Mouse (Mus musculus): ENCODE data around the gene Ms4a18. TPM values are rescaled to one million over a fixed set of nuclear protein-coding genes. Genes with fewer than 3 reads are reported as not detected.

Ms4a18 gene
- total RNA-seq, 2 experiments from 2014 or later, result not detected

GRCm38 (mm10) chr19:10949112-10949511 lies 68.7 kb downstream of the Ms4a18 start, which contains the start of gene Ccdc86:
Gene Ccdc86, minus strand, starts transcription at chr19:10949266.
- intact Hi-C loops (cut with DNase I), result no loop called here

DNA sequence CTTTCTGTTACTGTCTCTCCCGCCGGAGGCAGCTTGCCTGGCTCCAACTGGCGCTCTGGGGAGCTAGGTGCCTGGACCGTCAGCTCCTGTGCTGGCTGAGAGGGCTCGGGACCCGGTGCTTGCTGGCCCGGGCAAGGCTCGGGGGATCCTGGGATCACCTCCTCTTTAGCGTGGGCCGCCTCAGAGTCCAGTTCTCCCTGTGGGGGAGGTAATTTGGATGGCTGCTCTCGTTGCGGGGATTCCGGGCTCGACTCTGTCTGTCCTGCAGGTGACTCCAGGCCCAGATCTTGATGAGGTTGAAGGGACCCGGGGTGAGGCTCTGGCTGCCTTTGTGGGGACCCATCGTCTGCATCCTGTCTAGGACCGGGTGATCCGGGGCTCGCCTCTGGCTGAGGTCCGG lies 69.4 kb downstream of the Ms4a18 start:
- intact Hi-C loops (cut with DNase I), result no loop called here

More at GRCm38 (mm10) chr19:10949112-10949511, 68.7 kb downstream of the Ms4a18 start, which contains the start of gene Ccdc86:
- peak; percentile 97 to 98 for DNase-seq (ENCODE audit: low spot score in 2 of 2)

DNA sequence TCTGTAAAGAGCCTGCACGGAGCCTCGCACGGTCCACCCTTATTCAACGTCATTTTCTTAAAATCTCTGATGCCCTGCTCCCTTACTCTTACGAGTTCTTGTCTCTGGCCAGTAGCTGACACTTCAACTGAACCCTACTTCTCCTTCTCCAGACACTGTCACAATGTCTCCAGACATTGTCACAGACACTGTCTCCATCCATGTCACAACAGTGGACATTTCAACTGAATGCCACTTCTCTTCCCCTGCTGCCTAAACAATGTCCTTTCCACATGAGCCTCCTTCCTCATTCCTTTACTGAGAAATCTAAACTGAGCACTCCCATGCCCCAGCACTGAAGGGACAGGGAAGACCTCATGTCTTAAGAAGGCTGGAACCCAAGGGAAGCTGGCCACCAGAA lies 70.6 kb downstream of the Ms4a18 start:
- intact Hi-C loops (cut with DNase I), result no loop called here
- DNase-seq (ENCODE audit: low spot score in 2 of 2), result no peak

More for the DNA sequence above, 69.4 kb downstream of the Ms4a18 start:
- peak in 1 of 2 experiments; percentile 9 for DNase-seq (ENCODE audit: low spot score in 2 of 2)

Other genes starting within 250 kb of the Ms4a18 start
- 1 to 10 TPM; 1.9 to 3.3 TPM for gene Cd6, start 188.0 kb downstream of the Ms4a18 start, total RNA-seq (2021)
- gene Slc15a3, start 178.3 kb downstream of the Ms4a18 start, total RNA-seq (2021), result 1 to 10 TPM; 1.9 to 2.0 TPM
- gene Tmem132a, start 148.1 kb downstream of the Ms4a18 start, total RNA-seq (2021), result 100 to 1,000 TPM; 307 to 334 TPM
- gene Tmem109, start 136.0 kb downstream of the Ms4a18 start, total RNA-seq (2021), result 10 to 100 TPM; 47.7 to 50.3 TPM
- gene Prpf19, start 122.8 kb downstream of the Ms4a18 start, total RNA-seq (2021), result 100 to 1,000 TPM; 190 to 213 TPM
- not detected for gene Zp1, start 97.4 kb downstream of the Ms4a18 start, total RNA-seq (2021)
- under 1 TPM; 0.23 to 0.34 TPM for gene Ptgdr2, start 80.9 kb downstream of the Ms4a18 start, total RNA-seq (2021)
- gene Ccdc86, start 68.8 kb downstream of the Ms4a18 start, total RNA-seq (2021), result 1 to 10 TPM; 7.0 to 8.7 TPM
- not detected for gene Ms4a10, start 43.4 kb downstream of the Ms4a18 start, total RNA-seq (2021)
- gene Ms4a15, start 24.8 kb downstream of the Ms4a18 start, total RNA-seq (2021), result not detected
- not detected for gene Ms4a8a, start 63.1 kb upstream of the Ms4a18 start, total RNA-seq (2021)
- gene 1700017D01Rik, start 112.8 kb upstream of the Ms4a18 start, total RNA-seq (2021), result not detected
- not detected for gene 1700025F22Rik, start 147.3 kb upstream of the Ms4a18 start, total RNA-seq (2021)
- gene Ms4a13, start 178.7 kb upstream of the Ms4a18 start, total RNA-seq (2021), result not detected
- gene Ms4a12, start 214.4 kb upstream of the Ms4a18 start, total RNA-seq (2021), result not detected
- not detected for gene Ms4a1, start 248.2 kb upstream of the Ms4a18 start, total RNA-seq (2021)